Mouse (Mus musculus): ENCODE data around the gene Dync1li2. TPM values are rescaled to one million over a fixed set of nuclear protein-coding genes. Genes with fewer than 3 reads are reported as not detected.
A peak's percentile ranks its signal among the peaks of the same experiment; 100 is the strongest.

Dync1li2 gene
- polyA plus RNA-seq, 1 experiment from 2014 or later, result 139 TPM

GRCm38 (mm10) chr8:104376669-104377068 lies 66.2 kb downstream of the Dync1li2 start:
- Histone ChIP-seq H3K4me3 (replicated peaks; ENCODE audit: low read length) (no peak overlapping the region), H3K9me3 (ENCODE audit: control insufficient read depth, low read length) (no peaks in the 10 kb centered on the region), H3K36me3 (ENCODE audit: control insufficient read depth, insufficient read depth) (no peaks in the 10 kb centered on the region), H3K4me1 (replicated peaks; ENCODE audit: control insufficient read depth, insufficient read depth, low read length) (peaks cover 19% of the 10 kb centered on the region), H3K9ac (replicated peaks; ENCODE audit: low read depth, low read length) (no peak overlapping the region), H3K27me3 (replicated peaks; ENCODE audit: control insufficient read depth, insufficient read depth, low read length) (no peaks in the 10 kb centered on the region), H3K27ac (ENCODE audit: low read length) (no peak overlapping the region), H3K4me2 (ENCODE audit: low read length) (no peak overlapping the region)
- no peak for ATAC-seq
- 23% methylated on average over 11 of the region's 11 CpGs for WGBS

DNA sequence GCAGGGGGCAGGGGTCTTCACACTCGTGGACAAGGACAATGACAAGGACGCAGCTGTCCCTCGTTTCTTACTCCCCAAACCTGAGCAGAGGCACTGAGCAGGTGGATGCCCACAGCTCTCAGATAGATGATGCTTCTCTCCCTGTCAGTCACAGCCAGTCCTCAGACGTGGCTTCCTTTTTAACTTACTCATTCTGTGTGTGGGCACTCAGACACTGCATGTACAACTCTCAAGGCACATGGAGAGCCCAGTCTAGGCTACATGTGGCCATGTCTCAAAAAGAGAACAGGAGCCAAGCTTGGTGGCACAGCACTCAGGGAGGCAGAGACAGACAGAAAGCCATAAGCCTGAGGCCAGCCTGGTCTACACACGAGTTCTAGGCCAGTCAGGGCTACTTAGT lies 66.9 kb downstream of the Dync1li2 start:
- no peaks in the 10 kb centered on the region for H3K9me3 ChIP-seq (ENCODE audit: control insufficient read depth, low read length)
- no peak for ATAC-seq
- H3K27ac ChIP-seq (ENCODE audit: low read length), result no peak overlapping the region
- H3K27me3 ChIP-seq (replicated peaks; ENCODE audit: control insufficient read depth, insufficient read depth, low read length), result no peaks in the 10 kb centered on the region
- H3K4me2 ChIP-seq (ENCODE audit: low read length), result no peak overlapping the region
- WGBS, result 49% methylated on average over 5 of the region's 5 CpGs
- H3K4me3 ChIP-seq (replicated peaks; ENCODE audit: low read length), result no peak overlapping the region
- no peaks in the 10 kb centered on the region for H3K36me3 ChIP-seq (ENCODE audit: control insufficient read depth, insufficient read depth)
- no peak overlapping the region for H3K9ac ChIP-seq (replicated peaks; ENCODE audit: low read depth, low read length)
- peaks cover 19% of the 10 kb centered on the region for H3K4me1 ChIP-seq (replicated peaks; ENCODE audit: control insufficient read depth, insufficient read depth, low read length)

GRCm38 (mm10) chr8:104374864-104375846 lies 67.7 kb downstream of the Dync1li2 start:
- no peak overlapping the region for H3K4me3 ChIP-seq (replicated peaks; ENCODE audit: low read length)
- no peaks in the 10 kb centered on the region for H3K36me3 ChIP-seq (ENCODE audit: control insufficient read depth, insufficient read depth)
- ATAC-seq, result no peak
- H3K27ac ChIP-seq (ENCODE audit: low read length), result no peak overlapping the region
- H3K4me1 ChIP-seq (replicated peaks; ENCODE audit: control insufficient read depth, insufficient read depth, low read length), result peaks cover 20% of the 10 kb centered on the region
- WGBS, result 35% methylated on average over 14 of the region's 14 CpGs
- H3K4me2 ChIP-seq (ENCODE audit: low read length), result no peak overlapping the region
- no peaks in the 10 kb centered on the region for H3K27me3 ChIP-seq (replicated peaks; ENCODE audit: control insufficient read depth, insufficient read depth, low read length)
- H3K9ac ChIP-seq (replicated peaks; ENCODE audit: low read depth, low read length), result no peak overlapping the region
- H3K9me3 ChIP-seq (ENCODE audit: control insufficient read depth, low read length), result no peaks in the 10 kb centered on the region

DNA sequence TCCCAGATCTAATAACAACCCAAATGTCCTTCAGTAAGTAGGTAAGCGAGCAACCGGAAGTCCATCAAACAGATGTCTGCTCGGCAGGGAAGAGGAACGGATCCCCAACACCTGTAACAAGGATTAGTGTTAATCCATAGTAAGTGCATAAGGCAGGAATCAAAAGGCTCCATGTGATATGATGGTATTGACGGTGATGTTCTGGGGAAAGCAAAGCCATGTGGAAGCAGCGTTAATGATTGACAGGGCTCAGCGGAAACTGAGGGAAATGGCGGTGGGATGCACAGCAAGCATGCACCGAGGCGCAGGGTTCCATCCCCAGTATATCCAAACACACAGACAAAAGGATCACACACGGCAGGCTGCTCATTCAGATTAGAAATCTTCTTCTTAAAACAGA lies 68.6 kb downstream of the Dync1li2 start:
- Histone ChIP-seq H3K27ac (ENCODE audit: low read length) (no peak overlapping the region), H3K36me3 (ENCODE audit: control insufficient read depth, insufficient read depth) (no peaks in the 10 kb centered on the region), H3K4me1 (replicated peaks; ENCODE audit: control insufficient read depth, insufficient read depth, low read length) (peaks cover 24% of the 10 kb centered on the region), H3K9me3 (ENCODE audit: control insufficient read depth, low read length) (no peaks in the 10 kb centered on the region), H3K9ac (replicated peaks; ENCODE audit: low read depth, low read length) (no peak overlapping the region), H3K27me3 (replicated peaks; ENCODE audit: control insufficient read depth, insufficient read depth, low read length) (no peaks in the 10 kb centered on the region), H3K4me3 (replicated peaks; ENCODE audit: low read length) (no peak overlapping the region), H3K4me2 (ENCODE audit: low read length) (no peak overlapping the region)
- 65% methylated on average over 11 of the region's 11 CpGs for WGBS
- ATAC-seq, result 0 out of 2 replicates have a peak, but pooled peaks have one; percentile 23

DNA sequence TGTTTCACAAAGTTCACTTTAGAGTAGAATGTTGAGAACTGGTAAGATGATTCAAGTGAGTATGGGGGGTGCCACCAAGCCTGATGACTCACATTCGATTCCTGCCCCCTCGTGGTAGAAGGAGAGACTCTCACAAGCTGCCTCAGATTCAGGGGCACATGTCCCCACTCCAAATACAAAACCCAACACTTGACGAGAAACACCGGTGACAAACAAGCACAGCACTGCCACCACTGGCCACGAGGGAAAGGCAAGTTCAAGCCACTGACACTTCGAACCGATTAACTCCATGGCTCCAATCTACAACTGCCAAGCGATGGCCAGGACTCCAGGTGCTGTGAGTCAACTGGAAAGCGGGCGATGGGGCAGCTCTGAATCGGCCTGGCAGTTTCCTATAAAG lies 69.1 kb downstream of the Dync1li2 start:
- H3K4me3 ChIP-seq (replicated peaks; ENCODE audit: low read length), result no peak overlapping the region
- ATAC-seq, result no peak
- H3K36me3 ChIP-seq (ENCODE audit: control insufficient read depth, insufficient read depth), result no peaks in the 10 kb centered on the region
- peaks cover 24% of the 10 kb centered on the region for H3K4me1 ChIP-seq (replicated peaks; ENCODE audit: control insufficient read depth, insufficient read depth, low read length)
- no peak overlapping the region for H3K27ac ChIP-seq (ENCODE audit: low read length)
- no peaks in the 10 kb centered on the region for H3K9me3 ChIP-seq (ENCODE audit: control insufficient read depth, low read length)
- H3K4me2 ChIP-seq (ENCODE audit: low read length), result no peak overlapping the region
- H3K27me3 ChIP-seq (replicated peaks; ENCODE audit: control insufficient read depth, insufficient read depth, low read length), result no peaks in the 10 kb centered on the region
- 76% methylated on average over 11 of the region's 11 CpGs for WGBS
- H3K9ac ChIP-seq (replicated peaks; ENCODE audit: low read depth, low read length), result no peak overlapping the region

- Histone ChIP-seq H3K27ac (ENCODE audit: low read length) (no peak overlapping the region), H3K4me1 (replicated peaks; ENCODE audit: control insufficient read depth, insufficient read depth, low read length) (peaks cover 28% of the 10 kb centered on the region), H3K9ac (replicated peaks; ENCODE audit: low read depth, low read length) (no peak overlapping the region), H3K36me3 (ENCODE audit: control insufficient read depth, insufficient read depth) (no peaks in the 10 kb centered on the region), H3K4me3 (replicated peaks; ENCODE audit: low read length) (no peak overlapping the region), H3K27me3 (replicated peaks; ENCODE audit: control insufficient read depth, insufficient read depth, low read length) (no peaks in the 10 kb centered on the region), H3K4me2 (ENCODE audit: low read length) (no peak overlapping the region), H3K9me3 (ENCODE audit: control insufficient read depth, low read length) (no peaks in the 10 kb centered on the region)
- 96% methylated on average over 6 of the region's 6 CpGs for WGBS
- no peak for ATAC-seq
Observed at GRCm38 (mm10) chr8:104371121-104371520, 71.7 kb downstream of the Dync1li2 start.

GRCm38 (mm10) chr8:104370071-104370470 lies 72.8 kb downstream of the Dync1li2 start:
- Histone ChIP-seq H3K4me1 (replicated peaks; ENCODE audit: control insufficient read depth, insufficient read depth, low read length) (peaks cover 18% of the 10 kb centered on the region), H3K36me3 (ENCODE audit: control insufficient read depth, insufficient read depth) (no peaks in the 10 kb centered on the region), H3K9me3 (ENCODE audit: control insufficient read depth, low read length) (no peaks in the 10 kb centered on the region), H3K4me2 (ENCODE audit: low read length) (no peak overlapping the region), H3K9ac (replicated peaks; ENCODE audit: low read depth, low read length) (no peak overlapping the region), H3K4me3 (replicated peaks; ENCODE audit: low read length) (no peak overlapping the region), H3K27ac (ENCODE audit: low read length) (no peak overlapping the region), H3K27me3 (replicated peaks; ENCODE audit: control insufficient read depth, insufficient read depth, low read length) (no peaks in the 10 kb centered on the region)
- 64% methylated on average over 6 of the region's 6 CpGs for WGBS
- ATAC-seq, result no peak

DNA sequence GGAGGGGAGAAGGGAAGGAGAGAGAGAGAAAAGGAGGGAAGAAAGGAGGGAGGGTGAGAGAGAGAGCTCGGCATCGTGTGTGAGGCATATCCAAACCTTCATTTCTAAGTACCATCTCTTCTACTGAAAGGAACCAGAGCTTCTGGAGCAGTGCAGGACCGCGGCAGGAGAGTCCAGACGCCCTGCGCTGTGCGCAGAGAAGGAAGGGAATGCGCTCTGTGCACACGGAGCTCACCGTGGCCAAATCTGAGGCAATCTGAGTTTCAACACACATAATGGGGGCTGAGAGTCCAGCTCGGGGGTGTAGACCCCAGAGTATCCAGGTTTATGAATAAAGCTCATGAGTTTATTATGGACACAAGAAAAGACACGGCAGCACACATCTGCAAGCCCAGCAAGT lies 73.3 kb downstream of the Dync1li2 start:
- Histone ChIP-seq H3K36me3 (ENCODE audit: control insufficient read depth, insufficient read depth) (no peaks in the 10 kb centered on the region), H3K27ac (ENCODE audit: low read length) (no peak overlapping the region), H3K4me3 (replicated peaks; ENCODE audit: low read length) (no peak overlapping the region), H3K4me2 (ENCODE audit: low read length) (no peak overlapping the region), H3K27me3 (replicated peaks; ENCODE audit: control insufficient read depth, insufficient read depth, low read length) (no peaks in the 10 kb centered on the region), H3K9ac (replicated peaks; ENCODE audit: low read depth, low read length) (no peak overlapping the region), H3K9me3 (ENCODE audit: control insufficient read depth, low read length) (no peaks in the 10 kb centered on the region), H3K4me1 (replicated peaks; ENCODE audit: control insufficient read depth, insufficient read depth, low read length) (peaks cover 14% of the 10 kb centered on the region)
- peak; percentile 27; the same call in 1 of the 2 replicates for ATAC-seq
- WGBS, result 69% methylated on average over 12 of the region's 12 CpGs
